Mouse (Mus musculus): ENCODE data around the gene Sox15. TPM values are rescaled to one million over a fixed set of nuclear protein-coding genes. Genes with fewer than 3 reads are reported as not detected.

Sox15 gene
- total RNA-seq, 1 experiment = 6.6 TPM

- Histone ChIP-seq H3K36me3 (ENCODE audit: control insufficient read depth, insufficient read depth, low read length, poor library complexity, severe bottlenecking) (peaks cover 4% of the 10 kb centered on the region), H3K4me3 (ENCODE audit: insufficient read depth in 1 of 2, low read depth in 1 of 2, low read length in 2 of 2, poor library complexity in 1 of 2, severe bottlenecking in 1 of 2) (peak overlapping the region; percentile 38 to 63), H3K9ac (ENCODE audit: insufficient read depth, low read depth, low read length, poor library complexity, severe bottlenecking) (peak overlapping the region; percentile 71), H3K27ac (ENCODE audit: insufficient read depth, low read depth, low read length, poor library complexity, severe bottlenecking) (peak overlapping the region; percentile 42; the same call in 1 of the 2 replicates), H3K4me1 (ENCODE audit: control insufficient read depth in 2 of 2, insufficient read depth in 2 of 2, low read length in 2 of 2, poor library complexity in 1 of 2) (peaks cover 6 to 32% of the 10 kb centered on the region in 2 experiments), H3K9me3 (ENCODE audit: control insufficient read depth, insufficient read depth, low read depth, low read length) (no peaks in the 10 kb centered on the region)
- in situ Hi-C loops (cut with MboI; ENCODE audit: low sequenced_read_pairs in 2 of 2, unreplicated experiment in 2 of 2) = no loop called here
- TF ChIP-seq HCFC1 (IDR thresholded peaks at IDR 0.05; ENCODE audit: borderline replicate concordance, insufficient read depth, low read length) (no peak), CHD2 (IDR thresholded peaks at IDR 0.05; ENCODE audit: low read depth, low read length) (no peak), MAFK (IDR thresholded peaks at IDR 0.05; ENCODE audit: insufficient read depth, low read depth, low read length) (no peak), ZNF384 (IDR thresholded peaks at IDR 0.05; ENCODE audit: low read depth, low read length) (no peak), ZC3H11A (IDR thresholded peaks at IDR 0.05; ENCODE audit: borderline replicate concordance, low read depth, low read length) (no peak)
- no peak for DNase-seq (ENCODE audit: low read depth, low spot score)
These were observed 29.8 kb downstream of the Sox15 start for GRCm38 (mm10) chr11:69684936-69685335.

- peak within 1 kb of the TSS; percentile 71 for H3K9ac ChIP-seq (ENCODE audit: insufficient read depth, low read depth, low read length, poor library complexity, severe bottlenecking)
- in situ Hi-C loops (cut with MboI; ENCODE audit: low sequenced_read_pairs in 2 of 2, unreplicated experiment in 2 of 2) = no loop called here
- no peaks in the 10 kb centered on the region for H3K9me3 ChIP-seq (ENCODE audit: control insufficient read depth, insufficient read depth, low read depth, low read length)
- DNase-seq (ENCODE audit: low read depth, low spot score) = no peak
- peak within 1 kb of the TSS; percentile 38 to 63 for H3K4me3 ChIP-seq (ENCODE audit: insufficient read depth in 1 of 2, low read depth in 1 of 2, low read length in 2 of 2, poor library complexity in 1 of 2, severe bottlenecking in 1 of 2)
- H3K36me3 ChIP-seq (ENCODE audit: control insufficient read depth, insufficient read depth, low read length, poor library complexity, severe bottlenecking) = peaks cover 1% of the 10 kb centered on the region; the same call in 1 of the 2 replicates
- TF ChIP-seq MAFK (IDR thresholded peaks at IDR 0.05; ENCODE audit: insufficient read depth, low read depth, low read length) (no peak), HCFC1 (IDR thresholded peaks at IDR 0.05; ENCODE audit: borderline replicate concordance, insufficient read depth, low read length) (no peak), CHD2 (IDR thresholded peaks at IDR 0.05; ENCODE audit: low read depth, low read length) (no peak), ZC3H11A (IDR thresholded peaks at IDR 0.05; ENCODE audit: borderline replicate concordance, low read depth, low read length) (no peak), ZNF384 (IDR thresholded peaks at IDR 0.05; ENCODE audit: low read depth, low read length) (no peak)
- peak within 1 kb of the TSS; percentile 53; the same call in 1 of the 2 replicates for H3K27ac ChIP-seq (ENCODE audit: insufficient read depth, low read depth, low read length, poor library complexity, severe bottlenecking)
- peaks cover 11 to 39% of the 10 kb centered on the region in 2 experiments for H3K4me1 ChIP-seq (ENCODE audit: control insufficient read depth in 2 of 2, insufficient read depth in 2 of 2, low read length in 2 of 2, poor library complexity in 1 of 2)
These were observed 30.5 kb downstream of the Sox15 start, which contains the start of gene Tnfsf13 for GRCm38 (mm10) chr11:69685526-69686148. TSS of gene Tnfsf13 (minus strand) at chr11:69685784.

GRCm38 (mm10) chr11:69686377-69686776, 31.3 kb downstream of the Sox15 start:
- TF ChIP-seq ZC3H11A (IDR thresholded peaks at IDR 0.05; ENCODE audit: borderline replicate concordance, low read depth, low read length) (no peak), ZNF384 (IDR thresholded peaks at IDR 0.05; ENCODE audit: low read depth, low read length) (no peak), MAFK (IDR thresholded peaks at IDR 0.05; ENCODE audit: insufficient read depth, low read depth, low read length) (no peak), HCFC1 (IDR thresholded peaks at IDR 0.05; ENCODE audit: borderline replicate concordance, insufficient read depth, low read length) (no peak), CHD2 (IDR thresholded peaks at IDR 0.05; ENCODE audit: low read depth, low read length) (no peak)
- peaks cover 11 to 43% of the 10 kb centered on the region in 2 experiments for H3K4me1 ChIP-seq (ENCODE audit: control insufficient read depth in 2 of 2, insufficient read depth in 2 of 2, low read length in 2 of 2, poor library complexity in 1 of 2)
- DNase-seq (ENCODE audit: low read depth, low spot score) = no peak
- H3K36me3 ChIP-seq (ENCODE audit: control insufficient read depth, insufficient read depth, low read length, poor library complexity, severe bottlenecking) = peaks cover 8% of the 10 kb centered on the region; the same call in 1 of the 2 replicates
- H3K27ac ChIP-seq (ENCODE audit: insufficient read depth, low read depth, low read length, poor library complexity, severe bottlenecking) = peak overlapping the region; percentile 53; the same call in 1 of the 2 replicates
- H3K4me3 ChIP-seq (ENCODE audit: insufficient read depth in 1 of 2, low read depth in 1 of 2, low read length in 2 of 2, poor library complexity in 1 of 2, severe bottlenecking in 1 of 2) = peak overlapping the region in 1 of 2 experiments; percentile 41; a peak in 3 of 4 replicates
- H3K9ac ChIP-seq (ENCODE audit: insufficient read depth, low read depth, low read length, poor library complexity, severe bottlenecking) = peak overlapping the region; percentile 65; the same call in 1 of the 2 replicates
- no peaks in the 10 kb centered on the region for H3K9me3 ChIP-seq (ENCODE audit: control insufficient read depth, insufficient read depth, low read depth, low read length)
- in situ Hi-C loops (cut with MboI; ENCODE audit: low sequenced_read_pairs in 2 of 2, unreplicated experiment in 2 of 2) = no loop called here

- H3K27ac ChIP-seq (ENCODE audit: insufficient read depth, low read depth, low read length, poor library complexity, severe bottlenecking) = peak overlapping the region; percentile 53; the same call in 1 of the 2 replicates
- H3K4me3 ChIP-seq (ENCODE audit: insufficient read depth in 1 of 2, low read depth in 1 of 2, low read length in 2 of 2, poor library complexity in 1 of 2, severe bottlenecking in 1 of 2) = peak overlapping the region; percentile 3 to 41; a peak in 3 of 4 replicates
- no peak for TF ChIP-seq CHD2 (IDR thresholded peaks at IDR 0.05; ENCODE audit: low read depth, low read length)
- no peaks in the 10 kb centered on the region for H3K9me3 ChIP-seq (ENCODE audit: control insufficient read depth, insufficient read depth, low read depth, low read length)
- H3K4me1 ChIP-seq (ENCODE audit: control insufficient read depth in 2 of 2, insufficient read depth in 2 of 2, low read length in 2 of 2, poor library complexity in 1 of 2) = peaks cover 11 to 45% of the 10 kb centered on the region in 2 experiments
- in situ Hi-C loops (cut with MboI; ENCODE audit: low sequenced_read_pairs in 2 of 2, unreplicated experiment in 2 of 2) = no loop called here
- peaks cover 8% of the 10 kb centered on the region; the same call in 1 of the 2 replicates for H3K36me3 ChIP-seq (ENCODE audit: control insufficient read depth, insufficient read depth, low read length, poor library complexity, severe bottlenecking)
- peak overlapping the region; percentile 65 for H3K9ac ChIP-seq (ENCODE audit: insufficient read depth, low read depth, low read length, poor library complexity, severe bottlenecking)
- DNase-seq (ENCODE audit: low read depth, low spot score) = no peak
These were observed 31.9 kb downstream of the Sox15 start for GRCm38 (mm10) chr11:69687061-69687460.

All from ES-E14 (cell line).